Mouse (Mus musculus) layer of hippocampus, adult 18-20 months (tissue): ENCODE data around the gene Sec23ip. TPM values are rescaled to one million over a fixed set of nuclear protein-coding genes. Genes with fewer than 3 reads are reported as not detected.
"Not testable (repeated sequence)": the region's sequence is repeated elsewhere in the genome, so short reads cannot be mapped to it uniquely, and the experiment has no call there.

Experiments
- DNase-seq, 2 experiments: peaks; one replicate each; pipeline ENCODE4 v3.0.0; 2022; ENCODE audit warnings: low spot score in 2 of 2
- long read RNA-seq: library from polyadenylated mRNA; stranded (forward); transcript quantifications from one replicate; pipeline ENCODE4 v2.0.0, GENCODE M21; 2021
- total RNA-seq, 2 experiments: library from RNA; stranded (reverse); gene quantifications; 2 replicates each; pipeline ENCODE4 v1.2.3; 2021

Gene Sec23ip
- 10 to 100 TPM; 49.7 to 50.6 TPM for total RNA-seq
- long read RNA-seq, full-length matches to known transcripts, result 19 of 55 reads
- long read RNA-seq, partial matches to known transcripts, result 4 of 55 reads
- long read RNA-seq, other reads (novel, unspliced or antisense), result 32 of 55 reads

DNA sequence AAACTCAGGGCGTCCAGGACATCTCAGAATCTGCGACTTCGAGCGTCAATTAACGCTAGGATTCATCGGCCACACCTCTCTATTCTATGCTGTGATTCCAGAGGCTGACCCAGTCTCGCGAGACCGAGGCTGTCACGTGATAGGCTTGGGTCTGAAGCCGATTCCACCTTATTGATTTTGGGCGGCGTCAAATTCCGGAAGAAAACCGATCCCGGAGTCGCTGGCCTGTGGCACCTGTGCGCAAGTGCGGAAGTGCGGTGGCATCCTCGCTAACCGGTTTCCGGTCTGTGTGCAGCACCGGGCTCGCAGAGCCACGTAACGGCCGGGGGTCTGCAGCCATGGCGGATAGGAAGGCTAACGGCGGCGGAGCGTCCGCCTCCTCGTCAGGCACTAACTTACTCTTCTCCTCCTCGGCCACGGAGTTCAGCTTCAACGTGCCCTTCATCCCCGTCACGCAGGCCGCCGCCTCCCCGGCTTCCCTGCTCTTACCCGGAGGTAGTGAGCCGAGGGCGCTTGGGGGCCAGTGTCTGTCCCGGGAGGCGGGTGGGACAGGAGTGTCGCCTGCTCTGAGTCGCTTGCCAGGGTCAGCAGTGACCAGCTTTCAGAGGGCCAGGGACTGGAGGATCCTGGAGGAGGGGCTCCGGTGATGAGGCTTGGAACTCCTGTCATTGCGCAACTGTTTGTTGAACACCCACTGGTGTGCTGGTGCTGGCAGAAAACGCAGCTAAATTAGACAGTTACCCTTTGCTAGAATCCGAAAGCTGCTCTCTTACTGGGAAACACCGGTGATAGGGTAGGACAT lies at the start of gene Sec23ip:
Sec23ip (plus strand) TSS at position 260 of the 802 bp plus-strand sequence.
- DNase-seq, result peak; percentile 98 to 100

- not testable (repeated sequence) for DNase-seq
These were observed 44.8 kb upstream of the Sec23ip start for GRCm38 (mm10) chr7:128699959-128700358.

DNA sequence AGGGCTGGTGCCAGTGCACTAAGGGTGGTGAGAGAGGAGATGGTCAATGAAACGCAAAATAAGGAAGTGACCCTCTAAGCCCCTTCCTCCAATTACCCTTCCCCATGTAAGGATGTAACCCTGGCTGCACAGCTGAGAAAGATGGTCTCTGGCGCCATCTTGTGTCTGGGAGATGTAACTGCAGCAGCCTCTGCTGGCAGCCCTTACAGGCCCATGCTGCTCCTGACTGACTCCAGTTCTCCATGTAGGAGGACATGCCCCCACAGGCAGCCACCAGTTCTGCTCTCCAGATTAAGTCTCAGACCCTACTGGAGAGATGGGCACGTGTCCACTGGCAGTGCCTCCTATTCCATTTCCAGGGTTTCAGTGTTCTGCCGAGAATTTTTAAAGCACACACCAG lies 39.0 kb upstream of the Sec23ip start:
- peak in 1 of 2 experiments; percentile 83 for DNase-seq

DNA sequence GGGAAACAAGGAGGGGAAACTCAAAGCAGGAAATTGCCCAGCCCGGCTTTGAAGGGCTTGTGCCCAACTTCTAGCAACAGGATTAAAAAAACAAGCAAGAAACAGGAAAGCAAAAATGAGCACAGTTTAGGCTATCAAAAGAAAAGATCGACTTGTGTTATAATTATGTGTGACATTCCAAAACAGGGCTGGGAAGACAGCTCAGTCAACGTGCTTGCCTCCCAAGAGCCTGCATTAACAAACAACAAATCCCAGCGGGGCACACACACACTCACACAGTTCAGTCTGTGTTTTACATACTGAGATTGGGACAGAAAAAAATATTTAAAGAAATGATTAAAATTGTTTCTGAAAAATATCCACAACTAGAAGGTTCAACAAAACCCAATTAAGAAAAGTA lies 26.8 kb upstream of the Sec23ip start:
- DNase-seq, result no peak

GRCm38 (mm10) chr7:128724761-128725160 lies 20.0 kb upstream of the Sec23ip start:
- peak; percentile 67 to 91 for DNase-seq

DNA sequence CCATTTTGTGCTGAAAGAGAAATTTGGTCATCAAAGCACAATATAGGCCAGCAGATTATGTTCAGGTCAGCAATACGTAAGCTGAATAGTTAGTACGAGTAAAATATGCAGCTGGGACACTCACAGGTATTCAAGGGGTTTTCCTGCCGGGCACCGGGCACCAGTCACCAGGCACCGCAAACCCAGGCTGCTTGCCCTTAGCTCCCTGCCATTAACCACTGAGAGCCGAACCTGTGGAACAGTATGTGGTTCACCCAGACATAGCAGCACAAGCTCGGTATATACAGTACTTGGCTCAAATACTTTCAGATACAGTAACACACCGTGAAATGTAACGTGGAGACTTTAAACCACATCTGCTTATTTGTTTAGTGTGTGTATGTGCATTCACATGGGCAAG lies 19.6 kb upstream of the Sec23ip start:
- no peak for DNase-seq

DNA sequence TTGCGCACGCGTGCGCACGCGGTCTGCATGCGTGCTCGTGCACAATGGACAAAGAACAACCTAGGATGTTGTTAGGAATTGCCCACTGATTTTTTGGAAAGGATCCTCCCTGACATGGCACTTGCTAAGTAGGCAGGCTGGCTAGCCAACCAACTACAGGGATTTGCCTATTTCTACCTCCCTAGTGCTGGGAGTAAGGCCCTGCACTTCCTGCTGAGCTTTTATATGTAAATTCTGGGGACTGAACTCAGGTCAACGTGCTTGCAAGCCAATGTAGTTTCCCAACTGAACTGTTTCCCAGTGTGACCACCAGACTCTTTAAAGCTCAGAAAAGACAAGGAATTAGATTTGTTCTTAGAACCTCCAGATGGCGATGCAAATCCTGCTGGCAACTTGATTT lies 17.7 kb upstream of the Sec23ip start:
- no peak for DNase-seq

GRCm38 (mm10) chr7:128727701-128728100 lies 17.0 kb upstream of the Sec23ip start:
- DNase-seq, result no peak

DNA sequence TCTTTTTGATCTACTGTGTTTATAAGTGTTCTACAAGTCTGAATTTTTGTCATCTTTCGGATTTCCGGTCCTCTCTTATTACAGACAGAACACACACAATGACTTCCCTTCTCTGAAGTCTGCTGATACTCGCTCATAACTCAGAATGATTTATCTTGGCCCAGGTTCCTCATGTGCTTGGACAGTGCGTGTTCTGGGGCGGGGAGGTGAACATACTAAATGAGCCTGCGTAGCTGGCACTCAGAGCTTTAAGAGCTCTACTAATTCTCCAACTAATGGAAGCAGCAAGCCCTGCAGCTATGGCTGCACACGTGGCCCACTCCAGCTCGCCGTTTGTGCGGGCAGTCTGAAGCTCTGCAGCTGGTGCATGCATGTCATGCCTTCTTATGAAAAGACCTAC lies 16.0 kb upstream of the Sec23ip start:
- no peak for DNase-seq

DNA sequence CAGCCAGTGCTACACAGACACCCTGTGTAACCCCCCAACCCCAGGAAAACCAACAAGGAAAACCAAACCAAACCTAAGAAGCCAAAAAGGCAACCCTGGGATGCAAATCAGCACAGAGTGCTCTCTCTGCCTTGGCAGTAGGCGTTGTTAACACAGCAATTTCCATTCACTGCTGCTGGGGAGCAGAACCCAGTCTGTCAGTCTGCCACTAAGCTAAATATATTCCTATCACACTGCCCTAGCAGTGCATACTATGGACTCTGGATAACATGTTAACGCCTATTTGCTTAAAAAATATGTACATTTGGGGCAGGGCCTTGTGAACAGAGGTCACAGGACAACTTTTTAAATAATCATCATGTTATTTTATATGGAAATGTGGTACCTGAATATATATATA lies 13.2 kb upstream of the Sec23ip start:
- DNase-seq, result peak in 1 of 2 experiments; percentile 48

- no peak for DNase-seq
These were observed 6.7 kb upstream of the Sec23ip start for GRCm38 (mm10) chr7:128738041-128738440.

DNA sequence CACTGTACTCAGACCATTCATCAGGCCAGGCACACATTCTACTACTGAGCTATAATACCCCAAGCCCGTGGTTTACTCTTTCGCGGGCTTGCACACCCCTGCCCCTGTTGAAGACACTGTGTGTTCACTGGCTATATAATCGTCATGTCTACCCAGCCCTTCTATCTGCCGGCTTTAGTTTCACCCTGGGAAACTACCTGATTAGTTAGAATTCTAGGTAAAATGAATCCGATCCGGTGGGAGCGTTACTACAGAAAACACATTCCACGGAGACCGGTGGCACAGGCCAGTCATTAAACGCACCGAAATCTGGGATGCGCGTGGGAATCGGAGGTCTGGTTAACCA lies 5.7 kb upstream of the Sec23ip start:
- no peak for DNase-seq

- DNase-seq, result peak in 1 of 2 experiments; percentile 28
These were observed 5.1 kb upstream of the Sec23ip start for GRCm38 (mm10) chr7:128739462-128740277.

GRCm38 (mm10) chr7:128740334-128740733 lies 4.4 kb upstream of the Sec23ip start, which contains the start of gene Mcmbp:
TSS of gene Mcmbp (minus strand) at chr7:128740495.
- peak; percentile 93 to 97 for DNase-seq

- DNase-seq, result no peak
These were observed 845 bp upstream of the Sec23ip start for GRCm38 (mm10) chr7:128743898-128744297.

GRCm38 (mm10) chr7:128746151-128746550 lies 1.4 kb downstream of the Sec23ip start:
- no peak for DNase-seq

- DNase-seq, result peak in 1 of 2 experiments; percentile 58
These were observed 4.0 kb downstream of the Sec23ip start for GRCm38 (mm10) chr7:128748758-128749157.

DNA sequence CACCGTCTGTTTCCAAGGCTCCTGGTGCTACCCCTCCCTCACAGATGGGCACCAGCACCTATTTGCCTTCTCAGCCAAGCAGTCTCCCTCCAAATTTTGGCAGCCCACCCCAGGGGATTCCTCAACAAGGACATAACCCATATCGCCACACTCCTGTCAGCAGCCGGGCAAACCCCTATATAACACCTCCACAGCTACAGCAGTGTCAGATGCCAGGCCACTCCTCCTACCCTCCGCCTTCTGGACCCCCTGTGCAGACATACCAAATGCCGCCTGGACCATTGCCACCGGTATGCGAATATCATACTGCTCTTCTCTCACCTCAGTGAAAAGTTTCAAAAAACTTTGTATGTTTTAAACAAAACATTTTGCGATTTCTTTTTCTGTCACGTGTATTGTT lies 5.6 kb downstream of the Sec23ip start:
- no peak for DNase-seq

DNA sequence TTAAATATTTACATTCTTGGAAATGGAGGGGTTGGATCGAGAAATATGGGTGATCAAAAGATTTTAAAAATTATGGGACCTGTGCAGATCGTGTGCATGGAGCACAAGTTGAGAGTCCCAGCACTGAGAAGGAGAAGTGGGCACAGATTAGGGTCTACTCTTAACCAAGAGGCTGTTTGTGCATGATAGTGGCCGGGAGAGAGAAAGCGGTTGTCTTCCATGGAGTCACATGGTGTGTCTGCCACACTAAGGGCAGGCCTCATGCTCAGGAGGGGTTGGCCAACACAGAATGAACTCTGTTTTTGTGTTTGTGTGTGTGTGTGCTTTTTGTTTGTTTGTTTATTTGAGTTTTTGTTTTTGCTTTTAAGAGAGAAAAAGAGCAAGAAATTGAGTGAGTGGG lies 7.3 kb downstream of the Sec23ip start:
- DNase-seq, result no peak

GRCm38 (mm10) chr7:128755396-128755795 lies 10.7 kb downstream of the Sec23ip start:
- DNase-seq, result no peak

DNA sequence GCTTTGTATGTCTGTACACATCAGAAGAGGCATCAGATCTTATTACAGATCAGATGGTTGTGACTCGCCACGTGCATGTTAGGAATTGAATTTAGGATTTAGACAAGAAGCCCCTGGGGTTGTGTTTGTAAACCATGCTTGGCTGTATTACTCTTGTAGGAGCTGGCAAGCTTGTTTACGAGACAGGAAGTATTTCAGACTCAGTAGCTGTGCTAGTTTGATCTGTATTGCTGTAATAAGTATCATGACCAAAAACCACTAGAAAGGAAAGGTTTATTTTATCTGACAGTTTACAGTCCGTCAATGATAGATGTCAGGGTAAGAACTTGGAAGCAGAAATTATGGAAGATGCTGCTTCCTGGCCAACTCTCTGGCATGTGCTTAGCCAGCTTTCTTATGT lies 14.2 kb downstream of the Sec23ip start:
- no peak for DNase-seq

DNA sequence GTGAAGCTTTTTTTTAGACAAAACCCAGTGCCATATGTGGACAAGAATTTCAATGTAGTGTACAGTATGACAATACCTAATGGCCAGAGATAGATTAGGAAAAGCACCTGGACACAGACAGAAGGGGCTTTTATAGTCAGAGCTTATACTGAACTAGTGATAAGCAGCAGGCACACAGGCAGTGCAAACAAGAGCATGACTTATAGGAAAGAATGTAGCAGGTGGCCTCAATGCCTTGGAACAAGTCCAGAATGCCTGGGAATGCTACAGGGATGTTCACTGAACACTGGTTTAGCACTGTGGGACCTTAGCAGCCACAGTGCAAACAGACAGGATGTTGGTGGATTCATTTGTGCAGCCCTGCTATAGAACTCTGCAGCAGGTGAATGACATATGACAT lies 22.0 kb downstream of the Sec23ip start:
- no peak for DNase-seq
